Mouse (Mus musculus) layer of hippocampus, adult 9-11 months (tissue): ENCODE results near the gene Col6a5.

Experiments used
- DNase-seq: peaks from one replicate; pipeline ENCODE4 v3.0.0; 2022

Gene Col6a5

GRCm38 (mm10) chr9:105819155-105819709 is 141.2 kb downstream of the Col6a5 start:
- no peak for DNase-seq

DNA sequence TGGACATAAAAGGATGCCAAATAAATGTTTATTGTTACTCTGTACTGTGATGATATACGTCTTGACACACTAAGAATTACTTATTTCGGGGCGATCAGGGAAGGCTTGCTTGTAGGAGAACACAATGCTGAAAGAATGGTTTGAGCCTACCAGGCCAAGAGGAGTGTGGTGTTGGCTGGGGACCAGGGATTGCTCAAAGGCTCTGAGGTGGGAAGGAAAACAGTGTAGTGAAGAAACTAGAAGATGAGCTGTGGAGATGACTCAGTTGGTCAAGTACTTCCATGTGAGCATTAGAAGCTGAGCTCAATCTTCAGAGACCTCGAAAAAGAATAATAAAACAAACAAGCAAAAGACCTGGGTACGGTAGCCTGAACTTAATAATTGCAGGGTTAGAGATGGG is 146.0 kb downstream of the Col6a5 start:
- DNase-seq: no peak

GRCm38 (mm10) chr9:105811458-105811857 is 149.0 kb downstream of the Col6a5 start:
- no peak for DNase-seq

DNA sequence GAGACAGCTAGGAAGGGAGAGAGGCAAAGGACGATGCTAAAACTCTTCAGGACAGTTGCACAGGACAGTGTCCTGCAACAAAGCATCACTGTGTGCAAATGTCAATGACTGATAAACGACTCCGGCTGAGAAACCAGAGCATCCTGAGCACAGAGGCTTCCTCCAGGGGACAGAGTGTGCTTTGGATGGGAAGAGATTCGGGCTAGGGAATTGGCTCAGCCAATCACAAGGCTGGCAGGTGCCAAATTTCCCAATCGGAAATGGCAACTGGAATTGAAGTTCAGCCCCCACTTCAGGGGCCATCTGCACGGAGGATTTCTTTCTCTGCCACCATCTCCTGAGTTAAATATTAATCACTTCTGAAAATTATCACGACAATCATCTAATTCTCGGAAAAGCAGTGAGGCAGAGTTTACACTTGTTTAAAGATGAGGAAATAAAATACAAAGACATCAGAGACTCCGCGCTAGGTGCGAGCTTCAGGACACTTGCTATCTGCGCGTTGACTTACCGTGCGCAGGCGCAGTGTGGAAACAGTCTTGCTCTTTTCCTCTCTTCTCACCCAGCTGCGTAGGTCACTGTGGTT is 151.4 kb downstream of the Col6a5 start:
- no peak for DNase-seq
